Mouse (Mus musculus) neural tube, embryonic 14.5 days (tissue): ENCODE results near the gene Ednrb. TPM values are rescaled to one million over a fixed set of nuclear protein-coding genes. Genes with fewer than 3 reads are reported as not detected.

Experiments used
- polyA plus RNA-seq: library from polyadenylated mRNA; unstranded; fragments of >200 nt; fragmentation: Nextera tagmentation; extraction: Ambion mirVana; gene quantifications from 2 replicates; pipeline ENCODE4 v1.2.1, GENCODE M21; 2014

Gene Ednrb
- polyA plus RNA-seq, 1 experiment from 2014 or later = 69.9 TPM

Other genes with a start within 250 kb of the Ednrb start
- 23.7 and 25.9 TPM in 2 replicates for gene Slain1, start 194.2 kb downstream of the Ednrb start, polyA plus RNA-seq